ENCODE assay signal across 8 mouse cellular contexts in the genomic region with DNA sequence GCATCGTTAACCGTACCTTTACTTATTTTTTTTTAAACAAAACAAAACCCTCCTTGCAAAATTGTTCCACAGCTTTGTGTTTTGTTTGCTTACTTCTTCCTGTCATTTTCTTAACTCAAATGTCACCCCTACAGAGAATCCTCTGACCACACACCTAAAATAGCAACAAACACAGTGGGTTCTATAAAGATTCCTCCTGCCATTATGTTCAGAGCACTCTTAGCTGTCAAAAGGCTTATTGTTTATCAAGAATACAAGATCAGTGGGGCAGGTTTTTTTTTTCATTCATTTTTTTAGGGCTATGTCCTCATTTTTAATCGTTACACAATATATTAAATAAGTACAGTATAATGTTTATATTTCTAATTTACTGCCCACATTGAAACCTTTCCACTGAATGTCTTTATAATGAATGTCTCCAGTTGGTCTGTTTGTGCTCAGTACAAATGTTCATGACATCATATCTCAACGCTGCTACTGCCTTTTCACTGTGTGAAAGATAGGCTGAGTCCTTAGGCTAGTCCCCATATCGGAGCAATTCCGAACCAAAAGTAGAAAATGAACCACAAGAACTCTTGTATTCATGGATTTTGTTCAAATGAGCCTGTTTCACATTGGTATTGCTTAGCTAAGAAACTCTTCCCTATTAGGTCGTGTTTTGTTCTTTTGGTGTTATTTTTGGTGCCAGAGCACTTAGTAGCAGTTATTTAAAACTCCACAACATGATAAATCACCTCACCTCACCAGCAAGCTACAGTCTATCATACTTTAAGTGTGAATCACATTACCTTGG. TPM values are rescaled to one million over a fixed set of nuclear protein-coding genes. Genes with fewer than 3 reads are reported as not detected.
DNase-seq lines count a peak whose midpoint lies in the region; ATAC-seq and TF ChIP-seq lines count a peak whose summit lies in the region.

No protein-coding gene starts in this region.

- WGBS in heart, embryonic 11.5 days (ENCODE audit: insufficient replicate concordance): 37% methylated on average over 7 of the region's 7 CpGs
- 36% methylated on average over 7 of the region's 7 CpGs for WGBS in forebrain, embryonic 13.5 days
- WGBS in midbrain, embryonic 10.5 days: 64% methylated on average over 7 of the region's 7 CpGs

- H3K4me2 ChIP-seq in heart, embryonic 11.5 days: peak overlapping the region; percentile 79
- H3K4me2 ChIP-seq in forebrain, embryonic 13.5 days: peak overlapping the region; percentile 76

- H3K4me1 ChIP-seq in heart, embryonic 11.5 days (ENCODE audit: control insufficient read depth, insufficient read depth, low read length): peaks cover 6% of the 10 kb centered on the region; the same call in 1 of the 2 replicates
- H3K4me1 ChIP-seq in E14TG2a.4 (replicated peaks; ENCODE audit: low read depth, low read length): peaks cover 43% of the 10 kb centered on the region
- peaks cover 26% of the 10 kb centered on the region for H3K4me1 ChIP-seq in forebrain, embryonic 13.5 days
- peaks cover 25% of the 10 kb centered on the region for H3K4me1 ChIP-seq in midbrain, embryonic 10.5 days

- intact Hi-C loops in left cerebral cortex, postnatal 14 days (cut with DNase I): loop anchor here (5.0 kb wide), 1 partner anchor 229 kb away; no protein-coding TSS in a partner anchor

- H3K4me3 ChIP-seq in heart, embryonic 11.5 days (ENCODE audit: low read depth, low read length): peak overlapping the region; percentile 99
- peak overlapping the region; percentile 99 for H3K4me3 ChIP-seq in E14TG2a.4 (replicated peaks; ENCODE audit: low read length)
- peak overlapping the region; percentile 97 for H3K4me3 ChIP-seq in forebrain, embryonic 13.5 days
- peak overlapping the region; percentile 98 for H3K4me3 ChIP-seq in midbrain, embryonic 10.5 days

- peak overlapping the region; percentile 97 for H3K9ac ChIP-seq in heart, embryonic 11.5 days (ENCODE audit: low read depth, low read length)
- peak overlapping the region; percentile 93 for H3K9ac ChIP-seq in forebrain, embryonic 13.5 days

- ATAC-seq in heart, embryonic 11.5 days (replicated peaks; ENCODE audit: insufficient number of reproducible peaks, low FRiP score, low TSS enrichment): no peak
- ATAC-seq in forebrain, embryonic 13.5 days: no peak

- no peaks in the 10 kb centered on the region for H3K27me3 ChIP-seq in heart, embryonic 11.5 days (ENCODE audit: control insufficient read depth, insufficient read depth, low read length)
- no peaks in the 10 kb centered on the region for H3K27me3 ChIP-seq in E14TG2a.4 (ENCODE audit: insufficient read depth, low read length)
- no peaks in the 10 kb centered on the region for H3K27me3 ChIP-seq in forebrain, embryonic 13.5 days
- H3K27me3 ChIP-seq in midbrain, embryonic 10.5 days (ENCODE audit: low read depth, poor library complexity, severe bottlenecking): no peaks in the 10 kb centered on the region

- H3K36me3 ChIP-seq in heart, embryonic 11.5 days (ENCODE audit: control insufficient read depth, insufficient read depth, low read length): no peaks in the 10 kb centered on the region
- no peaks in the 10 kb centered on the region for H3K36me3 ChIP-seq in E14TG2a.4 (ENCODE audit: insufficient read depth, low read length)
- no peaks in the 10 kb centered on the region for H3K36me3 ChIP-seq in forebrain, embryonic 13.5 days (ENCODE audit: poor library complexity, severe bottlenecking)
- no peaks in the 10 kb centered on the region for H3K36me3 ChIP-seq in midbrain, embryonic 10.5 days

- TF ChIP-seq CTCF in E14TG2a.4 (conservative IDR thresholded peaks at IDR 0.05; ENCODE audit: low read length): no peak

- H3K9me3 ChIP-seq in heart, embryonic 11.5 days (replicated peaks; ENCODE audit: control insufficient read depth, low read length): no peaks in the 10 kb centered on the region
- H3K9me3 ChIP-seq in E14TG2a.4 (ENCODE audit: low read length): peaks cover 19% of the 10 kb centered on the region
- no peaks in the 10 kb centered on the region; the same call in 1 of the 2 replicates for H3K9me3 ChIP-seq in forebrain, embryonic 13.5 days (replicated peaks)
- H3K9me3 ChIP-seq in midbrain, embryonic 10.5 days (replicated peaks): peaks cover 5% of the 10 kb centered on the region; the same call in 1 of the 2 replicates

- DNase-seq in heart, adult 18-20 months: no peak
- DNase-seq in midbrain, embryonic 10.5 days (ENCODE audit: low spot score): no peak
- no peak for DNase-seq in ovary, adult 18-20 months (ENCODE audit: low spot score)
- no peak for DNase-seq in left cerebral cortex, postnatal 14 days (ENCODE audit: low spot score in 2 of 2)
- no peak for DNase-seq in urinary bladder, postnatal 25 days (ENCODE audit: low spot score)

- H3K27ac ChIP-seq in heart, embryonic 11.5 days (ENCODE audit: low read depth, low read length): peak overlapping the region; percentile 100
- peak overlapping the region; percentile 100 for H3K27ac ChIP-seq in forebrain, embryonic 13.5 days
- H3K27ac ChIP-seq in midbrain, embryonic 10.5 days (replicated peaks): peak overlapping the region; percentile 98

RNA-seq across cellular contexts. Expression of gene Lnpep, which starts 1.2 kb away (rescaled TPM):
- polyA plus RNA-seq in heart, embryonic 11.5 days (2014; fragmentation: Nextera tagmentation; extraction: Ambion mirVana): 8.9 and 12.7 TPM in 2 replicates
- total RNA-seq in heart, adult 18-20 months (2021): 100 to 1,000 TPM; 154 to 167 TPM
- 8.9 and 9.2 TPM in 2 replicates for polyA plus RNA-seq in forebrain, embryonic 13.5 days (2015; fragmentation: Nextera tagmentation; extraction: Ambion mirVana)
- polyA plus RNA-seq in midbrain, embryonic 10.5 days (2016; fragmentation: Nextera tagmentation; extraction: Ambion mirVana): 5.7 and 6.9 TPM in 2 replicates
- 10 to 100 TPM; 71.8 to 88.7 TPM for total RNA-seq in left cerebral cortex, postnatal 14 days (2021)
